Mouse (Mus musculus) effector memory CD4-positive, alpha-beta T cell, adult 5 months (primary cell): ENCODE data around the gene Hook1. TPM values are rescaled to one million over a fixed set of nuclear protein-coding genes. Genes with fewer than 3 reads are reported as not detected.

Experiments
- polyA plus RNA-seq: library from polyadenylated mRNA; unstranded; fragments of 100-300 nt; shearing (Covaris generic); gene quantifications from one replicate; pipeline ENCODE4 v1.2.1, GENCODE M21; 2017

Hook1 gene
- 29.3 TPM for polyA plus RNA-seq

DNA sequence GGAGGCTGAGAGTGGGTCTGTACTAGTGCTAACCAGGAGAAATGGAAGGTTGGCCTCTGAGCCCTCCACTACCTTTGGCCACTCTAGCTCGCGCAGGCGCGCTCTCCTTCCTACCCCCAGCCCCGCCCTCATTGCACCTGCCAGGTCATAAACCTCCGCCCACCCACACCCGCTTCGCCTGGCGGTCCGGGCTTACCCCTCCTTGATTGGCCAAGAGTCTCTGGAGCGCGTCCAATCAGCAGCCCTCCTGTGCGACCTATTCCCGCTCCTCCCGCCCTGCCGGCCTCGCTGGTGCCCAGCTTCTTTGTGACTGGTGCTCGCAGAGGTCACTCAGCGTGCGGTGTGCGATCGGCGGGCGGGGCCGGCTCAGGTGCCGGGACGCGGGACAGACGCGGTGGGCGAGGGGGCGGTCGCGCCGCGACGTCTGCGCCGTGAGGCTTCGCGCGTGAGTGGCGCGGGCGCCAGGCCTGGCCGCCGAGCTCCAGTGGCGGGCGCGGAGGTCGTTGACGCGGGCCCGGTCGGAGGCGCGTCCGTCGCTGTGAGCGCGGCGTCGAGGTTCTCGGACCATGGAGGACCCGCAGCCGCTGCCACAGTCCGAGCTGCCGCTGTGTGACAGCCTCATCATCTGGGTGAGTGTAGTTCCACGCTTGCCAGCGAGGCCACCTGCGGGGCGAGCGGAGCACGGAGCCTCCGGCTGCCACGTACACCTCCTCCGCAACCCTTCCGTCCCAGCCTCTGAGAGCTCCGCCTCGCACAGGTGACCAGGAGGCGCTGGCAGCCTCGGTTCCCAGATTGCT is at the start of gene Hook1:
Gene Hook1, plus strand, starts transcription at position 313 of the 797 bp plus-strand sequence.

Other genes starting within 250 kb of the Hook1 start
- gene Cyp2j13, start 110.3 kb downstream of the Hook1 start, polyA plus RNA-seq: not detected
- gene Cyp2j12, start 173.9 kb downstream of the Hook1 start, polyA plus RNA-seq: not detected